Comparison of ENCODE assay signal across 8 mouse cellular contexts in the genomic region with DNA sequence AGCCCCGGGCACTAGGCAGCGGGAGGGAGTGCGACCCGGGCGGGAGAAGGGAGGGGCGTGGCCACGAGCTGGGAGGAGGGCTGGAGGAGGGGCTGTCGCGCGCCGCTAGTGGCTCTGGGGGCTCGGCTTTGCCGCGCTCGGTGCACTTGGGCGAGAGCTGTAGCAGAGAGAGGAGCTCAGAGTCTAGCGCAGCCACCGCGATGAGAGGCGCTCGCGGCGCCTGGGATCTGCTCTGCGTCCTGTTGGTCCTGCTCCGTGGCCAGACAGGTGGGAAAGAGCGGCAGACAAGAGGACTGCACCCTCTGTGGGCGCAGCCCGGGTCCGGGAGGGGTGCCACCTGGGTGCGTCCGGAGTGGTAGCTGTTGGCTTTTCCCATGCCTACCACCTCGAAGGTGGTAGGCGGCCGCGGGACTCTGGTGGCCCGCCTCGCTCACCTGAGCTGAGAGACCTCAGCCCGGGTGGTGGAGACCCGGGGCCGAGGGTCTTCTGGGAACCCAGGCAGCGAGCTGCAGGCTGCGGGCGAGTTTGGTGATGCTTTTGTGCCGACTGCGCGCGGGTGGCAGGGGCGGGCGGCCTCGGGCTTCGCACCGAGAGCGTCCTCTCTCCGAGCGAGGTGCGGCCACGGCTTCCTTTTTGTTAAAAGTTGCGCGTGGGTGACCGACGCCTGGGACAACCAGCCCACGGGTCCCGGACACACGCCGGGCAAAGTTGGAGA. TPM values are rescaled to one million over a fixed set of nuclear protein-coding genes. Genes with fewer than 3 reads are reported as not detected.
DNase-seq lines count a peak whose midpoint lies in the region; ATAC-seq and TF ChIP-seq lines count a peak whose summit lies in the region.

Kit (plus strand) TSS at position 65 of the 715 bp plus-strand sequence.

- no peak for TF ChIP-seq EP300 in stomach, postnatal 0 days (optimal IDR thresholded peaks at IDR 0.05)

- no peaks in the 10 kb centered on the region for H3K9me3 ChIP-seq in forebrain, embryonic 10.5 days
- no peaks in the 10 kb centered on the region for H3K9me3 ChIP-seq in heart, embryonic 15.5 days (replicated peaks)
- no peaks in the 10 kb centered on the region for H3K9me3 ChIP-seq in liver, embryonic 13.5 days (replicated peaks)
- H3K9me3 ChIP-seq in neural tube, embryonic 12.5 days: no peaks in the 10 kb centered on the region
- H3K9me3 ChIP-seq in stomach, postnatal 0 days (ENCODE audit: control insufficient read depth, low read length): no peaks in the 10 kb centered on the region

- peak within 1 kb of the TSS; percentile 62 for H3K4me3 ChIP-seq in forebrain, embryonic 10.5 days
- peak within 1 kb of the TSS; percentile 75 for H3K4me3 ChIP-seq in heart, embryonic 15.5 days
- peak within 1 kb of the TSS; percentile 68 for H3K4me3 ChIP-seq in liver, embryonic 13.5 days (replicated peaks)
- peak within 1 kb of the TSS; percentile 70 for H3K4me3 ChIP-seq in neural tube, embryonic 12.5 days
- H3K4me3 ChIP-seq in stomach, postnatal 0 days (ENCODE audit: low read depth, low read length): peak within 1 kb of the TSS; percentile 64

- peaks cover 54% of the 10 kb centered on the region for H3K4me1 ChIP-seq in forebrain, embryonic 10.5 days
- peaks cover 27% of the 10 kb centered on the region for H3K4me1 ChIP-seq in heart, embryonic 15.5 days (replicated peaks)
- H3K4me1 ChIP-seq in liver, embryonic 13.5 days (replicated peaks): peaks cover 59% of the 10 kb centered on the region
- peaks cover 15% of the 10 kb centered on the region for H3K4me1 ChIP-seq in neural tube, embryonic 12.5 days
- no peaks in the 10 kb centered on the region for H3K4me1 ChIP-seq in stomach, postnatal 0 days (replicated peaks; ENCODE audit: control insufficient read depth, insufficient read depth)

- peak; percentile 48 for DNase-seq in CD4-positive, CD25-positive, alpha-beta regulatory T cell, adult 2 months (ENCODE audit: low read depth, low spot score)
- DNase-seq in forebrain, embryonic 10.5 days (ENCODE audit: extremely low spot score, low spot score): peak; percentile 88
- DNase-seq in kidney, postnatal 14 days: peak; percentile 88
- peak; percentile 76 for DNase-seq in liver, embryonic 13.5 days
- peak; percentile 89 for DNase-seq in stomach, postnatal 0 days (ENCODE audit: low spot score)

- WGBS in forebrain, embryonic 10.5 days: under 1% methylated on average over 65 of the region's 65 CpGs
- under 1% methylated on average over 60 of the region's 65 CpGs for WGBS in heart, embryonic 15.5 days
- WGBS in liver, embryonic 13.5 days (ENCODE audit: insufficient replicate concordance): under 1% methylated on average over 64 of the region's 65 CpGs
- under 1% methylated on average over 65 of the region's 65 CpGs for WGBS in neural tube, embryonic 12.5 days
- WGBS in stomach, postnatal 0 days: 0% methylated on average over 61 of the region's 65 CpGs

- ATAC-seq in CD4-positive, CD25-positive, alpha-beta regulatory T cell, adult 4 months: no peak
- peak; percentile 90 for ATAC-seq in heart, embryonic 15.5 days (replicated peaks; ENCODE audit: insufficient number of reproducible peaks, insufficient read depth, low FRiP score, low read depth)
- ATAC-seq in liver, embryonic 13.5 days (ENCODE audit: low read depth): peak; percentile 82
- peak; percentile 91 for ATAC-seq in neural tube, embryonic 12.5 days (ENCODE audit: low FRiP score, low read depth)
- ATAC-seq in stomach, postnatal 0 days (ENCODE audit: low FRiP score, low TSS enrichment): peak; percentile 82

- peak within 1 kb of the TSS; percentile 67 for H3K9ac ChIP-seq in heart, embryonic 15.5 days
- H3K9ac ChIP-seq in liver, embryonic 13.5 days: peak within 1 kb of the TSS; percentile 74
- peak within 1 kb of the TSS; percentile 83 for H3K9ac ChIP-seq in neural tube, embryonic 12.5 days
- peak within 1 kb of the TSS; percentile 65 for H3K9ac ChIP-seq in stomach, postnatal 0 days (ENCODE audit: low read length)

- peak within 1 kb of the TSS; percentile 89 for H3K27ac ChIP-seq in forebrain, embryonic 10.5 days
- peak within 1 kb of the TSS; percentile 53 for H3K27ac ChIP-seq in heart, embryonic 15.5 days
- H3K27ac ChIP-seq in liver, embryonic 13.5 days: peak within 1 kb of the TSS; percentile 16
- H3K27ac ChIP-seq in neural tube, embryonic 12.5 days: peak within 1 kb of the TSS; percentile 50; the same call in 1 of the 2 replicates
- peak within 1 kb of the TSS; percentile 56; the same call in 1 of the 2 replicates for H3K27ac ChIP-seq in stomach, postnatal 0 days (replicated peaks)

- peak; percentile 30; the same call in 1 of the 2 replicates for TF ChIP-seq CTCF in stomach, postnatal 0 days (IDR thresholded peaks at IDR 0.05; ENCODE audit: low read depth)

- peaks cover 70% of the 10 kb centered on the region for H3K27me3 ChIP-seq in forebrain, embryonic 10.5 days (ENCODE audit: poor library complexity, severe bottlenecking)
- H3K27me3 ChIP-seq in heart, embryonic 15.5 days: peaks cover 40% of the 10 kb centered on the region
- peaks cover 26% of the 10 kb centered on the region; the same call in 1 of the 2 replicates for H3K27me3 ChIP-seq in liver, embryonic 13.5 days
- no peaks in the 10 kb centered on the region for H3K27me3 ChIP-seq in neural tube, embryonic 12.5 days (replicated peaks)
- peaks cover 2% of the 10 kb centered on the region; the same call in 1 of the 2 replicates for H3K27me3 ChIP-seq in stomach, postnatal 0 days (ENCODE audit: control insufficient read depth, insufficient read depth, low read length)

- no peaks in the 10 kb centered on the region for H3K36me3 ChIP-seq in forebrain, embryonic 10.5 days (replicated peaks)
- H3K36me3 ChIP-seq in heart, embryonic 15.5 days: no peaks in the 10 kb centered on the region
- H3K36me3 ChIP-seq in liver, embryonic 13.5 days: no peaks in the 10 kb centered on the region
- no peaks in the 10 kb centered on the region for H3K36me3 ChIP-seq in neural tube, embryonic 12.5 days
- no peaks in the 10 kb centered on the region for H3K36me3 ChIP-seq in stomach, postnatal 0 days (ENCODE audit: control insufficient read depth, insufficient read depth, low read length)

- H3K4me2 ChIP-seq in heart, embryonic 15.5 days: peak within 1 kb of the TSS; percentile 100
- H3K4me2 ChIP-seq in liver, embryonic 13.5 days: peak within 1 kb of the TSS; percentile 94
- H3K4me2 ChIP-seq in neural tube, embryonic 12.5 days (replicated peaks): peak within 1 kb of the TSS; percentile 96
- H3K4me2 ChIP-seq in stomach, postnatal 0 days (replicated peaks; ENCODE audit: low read depth): peak within 1 kb of the TSS; percentile 97

RNA-seq across cellular contexts. Expression of gene Kit, which starts in this region (rescaled TPM):
- 1 to 10 TPM in 1 of 2 experiments, under 1 TPM in 1; 0.50 to 1.8 TPM for polyA plus RNA-seq in CD4-positive, CD25-positive, alpha-beta regulatory T cell, adult 4 months (2017; shearing (Covaris generic))
- 20.5 and 20.6 TPM in 2 replicates for polyA plus RNA-seq in forebrain, embryonic 10.5 days (2016; fragmentation: Nextera tagmentation; extraction: Ambion mirVana)
- polyA plus RNA-seq in heart, embryonic 15.5 days (2015; fragmentation: Nextera tagmentation; extraction: Ambion mirVana): 9.3 and 14.8 TPM in 2 replicates
- polyA plus RNA-seq in liver, embryonic 13.5 days (2015; fragmentation: Nextera tagmentation; extraction: Ambion mirVana): 13.5 and 18.0 TPM in 2 replicates
- polyA plus RNA-seq in neural tube, embryonic 12.5 days (2016; fragmentation: Nextera tagmentation; extraction: Ambion mirVana): 32.1 and 34.3 TPM in 2 replicates
- polyA plus RNA-seq in stomach, postnatal 0 days (2015; fragmentation: Nextera tagmentation; extraction: Ambion mirVana): 15.9 and 18.5 TPM in 2 replicates

Comparison
In these comparisons a context has a peak if more than half of its experiments do, and no peak if none do; other contexts are left out.
1. H3K27ac ChIP-seq: peak in every context shown above with its lines; median percentile 89 in forebrain, embryonic 10.5 days; 56 in stomach, postnatal 0 days; 53 in heart, embryonic 15.5 days; 50 in neural tube, embryonic 12.5 days; 16 in liver, embryonic 13.5 days.